Mouse (Mus musculus): ENCODE data around the gene Peak1. TPM values are rescaled to one million over a fixed set of nuclear protein-coding genes. Genes with fewer than 3 reads are reported as not detected.

The Peak1 gene
- polyA plus RNA-seq, 1 experiment from 2014 or later: 5.4 TPM

- H3K36me3 ChIP-seq: peaks cover 11% of the 10 kb centered on the region; the same call in 1 of the 2 replicates
- no peak overlapping the region for H3K4me2 ChIP-seq
- ATAC-seq (ENCODE audit: low FRiP score): no peak
- no peak overlapping the region for H3K27ac ChIP-seq
- no peak overlapping the region for H3K4me3 ChIP-seq
- H3K4me1 ChIP-seq (replicated peaks): no peaks in the 10 kb centered on the region
- H3K9me3 ChIP-seq: peaks cover 5% of the 10 kb centered on the region
- H3K27me3 ChIP-seq: no peaks in the 10 kb centered on the region
- no peak overlapping the region for H3K9ac ChIP-seq
- WGBS: 93% methylated on average over 20 of the region's 20 CpGs
Observed at GRCm38 (mm10) chr9:56257227-56258000, 160.5 kb downstream of the Peak1 start.

- no peaks in the 10 kb centered on the region for H3K4me1 ChIP-seq (replicated peaks)
- no peak overlapping the region for H3K4me2 ChIP-seq
- H3K4me3 ChIP-seq: no peak overlapping the region
- no peak overlapping the region for H3K9ac ChIP-seq
- H3K36me3 ChIP-seq: peaks cover 11% of the 10 kb centered on the region; the same call in 1 of the 2 replicates
- H3K27me3 ChIP-seq: no peaks in the 10 kb centered on the region
- H3K9me3 ChIP-seq: peaks cover 5% of the 10 kb centered on the region
- 91% methylated on average over 6 of the region's 6 CpGs for WGBS
- H3K27ac ChIP-seq: no peak overlapping the region
- no peak for ATAC-seq (ENCODE audit: low FRiP score)
Observed at GRCm38 (mm10) chr9:56255676-56256432, 162.0 kb downstream of the Peak1 start.

- 87% methylated on average over 8 of the region's 8 CpGs for WGBS
- no peak for ATAC-seq (ENCODE audit: low FRiP score)
- Histone ChIP-seq H3K9ac (no peak overlapping the region), H3K4me1 (replicated peaks) (no peaks in the 10 kb centered on the region), H3K4me3 (no peak overlapping the region), H3K36me3 (peaks cover 10% of the 10 kb centered on the region), H3K27ac (no peak overlapping the region), H3K27me3 (no peaks in the 10 kb centered on the region), H3K9me3 (no peaks in the 10 kb centered on the region), H3K4me2 (no peak overlapping the region)
Observed at GRCm38 (mm10) chr9:56244336-56244735, 173.5 kb downstream of the Peak1 start.

- no peak overlapping the region for H3K9ac ChIP-seq
- no peak for ATAC-seq (ENCODE audit: low FRiP score)
- no peak overlapping the region for H3K4me2 ChIP-seq
- WGBS: 90% methylated on average over 7 of the region's 7 CpGs
- H3K9me3 ChIP-seq: no peaks in the 10 kb centered on the region
- no peaks in the 10 kb centered on the region for H3K27me3 ChIP-seq
- H3K4me1 ChIP-seq (replicated peaks): no peaks in the 10 kb centered on the region
- H3K4me3 ChIP-seq: no peak overlapping the region
- H3K36me3 ChIP-seq: peaks cover 10% of the 10 kb centered on the region
- no peak overlapping the region for H3K27ac ChIP-seq
Observed at GRCm38 (mm10) chr9:56243885-56244284, 174.0 kb downstream of the Peak1 start.

GRCm38 (mm10) chr9:56242686-56243085 is 175.2 kb downstream of the Peak1 start:
- no peak overlapping the region for H3K27ac ChIP-seq
- H3K4me2 ChIP-seq: no peak overlapping the region
- H3K4me1 ChIP-seq (replicated peaks): no peaks in the 10 kb centered on the region
- no peaks in the 10 kb centered on the region for H3K27me3 ChIP-seq
- 81% methylated on average over 3 of the region's 3 CpGs for WGBS
- no peak overlapping the region for H3K9ac ChIP-seq
- H3K36me3 ChIP-seq: peaks cover 10% of the 10 kb centered on the region
- no peak for ATAC-seq (ENCODE audit: low FRiP score)
- no peaks in the 10 kb centered on the region for H3K9me3 ChIP-seq
- no peak overlapping the region for H3K4me3 ChIP-seq

GRCm38 (mm10) chr9:56241076-56241475 is 176.8 kb downstream of the Peak1 start:
- Histone ChIP-seq H3K4me1 (replicated peaks) (no peaks in the 10 kb centered on the region), H3K9me3 (no peaks in the 10 kb centered on the region), H3K9ac (no peak overlapping the region), H3K4me2 (no peak overlapping the region), H3K27me3 (no peaks in the 10 kb centered on the region), H3K27ac (no peak overlapping the region), H3K36me3 (peaks cover 10% of the 10 kb centered on the region), H3K4me3 (no peak overlapping the region)
- 84% methylated on average over 5 of the region's 5 CpGs for WGBS
- no peak for ATAC-seq (ENCODE audit: low FRiP score)

- no peak for ATAC-seq (ENCODE audit: low FRiP score)
- Histone ChIP-seq H3K27ac (no peak overlapping the region), H3K4me3 (no peak overlapping the region), H3K4me2 (no peak overlapping the region), H3K27me3 (no peaks in the 10 kb centered on the region), H3K4me1 (replicated peaks) (no peaks in the 10 kb centered on the region), H3K9ac (no peak overlapping the region), H3K9me3 (no peaks in the 10 kb centered on the region), H3K36me3 (peaks cover 10% of the 10 kb centered on the region)
- WGBS: 49% methylated on average over 6 of the region's 6 CpGs
Observed at GRCm38 (mm10) chr9:56235871-56236298, 182.0 kb downstream of the Peak1 start.

- Histone ChIP-seq H3K27ac (no peak overlapping the region), H3K4me3 (no peak overlapping the region), H3K27me3 (no peaks in the 10 kb centered on the region), H3K4me1 (replicated peaks) (no peaks in the 10 kb centered on the region), H3K9me3 (no peaks in the 10 kb centered on the region), H3K36me3 (peaks cover 5% of the 10 kb centered on the region), H3K9ac (no peak overlapping the region), H3K4me2 (no peak overlapping the region)
- no peak for ATAC-seq (ENCODE audit: low FRiP score)
- WGBS: 86% methylated on average over 5 of the region's 5 CpGs
Observed at GRCm38 (mm10) chr9:56235281-56235680, 182.6 kb downstream of the Peak1 start.

GRCm38 (mm10) chr9:56234561-56234960 is 183.3 kb downstream of the Peak1 start:
- Histone ChIP-seq H3K4me1 (replicated peaks) (no peaks in the 10 kb centered on the region), H3K4me3 (no peak overlapping the region), H3K4me2 (no peak overlapping the region), H3K9ac (no peak overlapping the region), H3K27ac (no peak overlapping the region), H3K27me3 (no peaks in the 10 kb centered on the region), H3K36me3 (no peaks in the 10 kb centered on the region), H3K9me3 (no peaks in the 10 kb centered on the region)
- no peak for ATAC-seq (ENCODE audit: low FRiP score)
- 85% methylated on average over 3 of the region's 3 CpGs for WGBS

GRCm38 (mm10) chr9:56233316-56233715 is 184.6 kb downstream of the Peak1 start:
- Histone ChIP-seq H3K27ac (no peak overlapping the region), H3K4me3 (no peak overlapping the region), H3K4me2 (no peak overlapping the region), H3K27me3 (no peaks in the 10 kb centered on the region), H3K4me1 (replicated peaks) (no peaks in the 10 kb centered on the region), H3K36me3 (no peaks in the 10 kb centered on the region), H3K9me3 (no peaks in the 10 kb centered on the region), H3K9ac (no peak overlapping the region)
- ATAC-seq (ENCODE audit: low FRiP score): no peak
- WGBS: 87% methylated on average over 2 of the region's 2 CpGs

- H3K27me3 ChIP-seq: no peaks in the 10 kb centered on the region
- H3K9me3 ChIP-seq: no peaks in the 10 kb centered on the region
- ATAC-seq (ENCODE audit: low FRiP score): no peak
- H3K36me3 ChIP-seq: peaks cover 4% of the 10 kb centered on the region
- no peak overlapping the region for H3K9ac ChIP-seq
- no peak overlapping the region for H3K4me2 ChIP-seq
- no peaks in the 10 kb centered on the region for H3K4me1 ChIP-seq (replicated peaks)
- no peak overlapping the region for H3K27ac ChIP-seq
- H3K4me3 ChIP-seq: no peak overlapping the region
Observed at GRCm38 (mm10) chr9:56230906-56231305, 187.0 kb downstream of the Peak1 start.

GRCm38 (mm10) chr9:56227626-56228025 is 190.2 kb downstream of the Peak1 start:
- H3K4me2 ChIP-seq: no peak overlapping the region
- no peak overlapping the region for H3K27ac ChIP-seq
- WGBS: 90% methylated on average over 7 of the region's 7 CpGs
- H3K27me3 ChIP-seq: 0 out of 2 replicates have a peak, but pooled peaks cover 2% of the 10 kb centered on the region
- H3K9me3 ChIP-seq: no peaks in the 10 kb centered on the region
- no peak overlapping the region for H3K9ac ChIP-seq
- peaks cover 4% of the 10 kb centered on the region for H3K36me3 ChIP-seq
- H3K4me1 ChIP-seq (replicated peaks): no peaks in the 10 kb centered on the region
- no peak for ATAC-seq (ENCODE audit: low FRiP score)
- no peak overlapping the region for H3K4me3 ChIP-seq

All from hindbrain, embryonic 13.5 days (tissue).